Mouse (Mus musculus): ENCODE measurements around the gene Ahcyl2.

Gene Ahcyl2

GRCm38 (mm10) chr6:29850747-29851146, 82.9 kb downstream of the Ahcyl2 start:
- no peak for DNase-seq (ENCODE audit: low read depth, low spot score)

- no peak for DNase-seq (ENCODE audit: low read depth, low spot score)
Observed at GRCm38 (mm10) chr6:29851873-29852272, 84.1 kb downstream of the Ahcyl2 start.

GRCm38 (mm10) chr6:29853213-29853899, 85.5 kb downstream of the Ahcyl2 start:
- DNase-seq (ENCODE audit: low read depth, low spot score): peak; percentile 75

GRCm38 (mm10) chr6:29853900-29854390, 86.1 kb downstream of the Ahcyl2 start:
- peak; percentile 34 for DNase-seq (ENCODE audit: low read depth, low spot score)

DNA sequence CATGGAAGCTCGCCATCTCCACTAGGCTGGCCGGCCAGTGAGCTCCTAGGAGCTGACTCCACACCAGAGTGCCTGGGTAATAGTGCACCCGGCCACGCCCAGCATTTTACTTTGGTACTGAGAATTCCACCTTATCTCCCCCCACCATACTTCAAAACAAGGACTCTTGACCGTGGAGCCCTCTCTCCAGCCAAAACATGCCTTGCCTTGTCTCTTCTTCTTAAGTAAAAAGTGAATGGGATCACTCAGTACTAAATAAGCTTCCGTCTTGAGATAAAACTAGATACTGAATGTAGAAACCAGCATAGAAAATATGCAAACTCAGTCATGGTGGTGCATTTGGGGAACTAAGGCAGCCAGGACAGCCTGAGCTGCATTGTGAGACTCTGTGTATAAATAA, 90.8 kb downstream of the Ahcyl2 start:
- no peak for DNase-seq (ENCODE audit: low read depth, low spot score)

DNA sequence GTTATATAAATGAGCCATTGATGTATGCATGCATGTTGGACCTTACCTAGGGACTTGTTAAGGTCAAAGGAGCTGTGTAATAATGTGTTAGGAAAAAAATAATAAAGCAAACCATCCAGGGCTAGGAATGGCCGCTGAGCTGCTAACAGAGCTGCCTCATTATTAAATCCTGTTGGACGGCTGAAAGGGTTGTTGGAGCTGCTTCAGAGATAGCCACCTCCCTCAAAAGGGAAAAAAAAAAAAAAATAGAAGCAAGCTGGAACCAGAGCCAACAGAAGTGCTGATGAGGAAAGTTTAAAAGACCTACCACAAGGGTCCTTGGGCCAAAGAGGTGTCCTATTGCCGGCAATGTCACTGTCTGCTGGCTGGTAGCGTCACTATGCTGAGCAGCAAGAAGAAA, 91.5 kb downstream of the Ahcyl2 start:
- no peak for DNase-seq (ENCODE audit: low read depth, low spot score)

- DNase-seq (ENCODE audit: low read depth, low spot score): peak; percentile 44
Observed at GRCm38 (mm10) chr6:29860238-29860637, 92.4 kb downstream of the Ahcyl2 start.

DNA sequence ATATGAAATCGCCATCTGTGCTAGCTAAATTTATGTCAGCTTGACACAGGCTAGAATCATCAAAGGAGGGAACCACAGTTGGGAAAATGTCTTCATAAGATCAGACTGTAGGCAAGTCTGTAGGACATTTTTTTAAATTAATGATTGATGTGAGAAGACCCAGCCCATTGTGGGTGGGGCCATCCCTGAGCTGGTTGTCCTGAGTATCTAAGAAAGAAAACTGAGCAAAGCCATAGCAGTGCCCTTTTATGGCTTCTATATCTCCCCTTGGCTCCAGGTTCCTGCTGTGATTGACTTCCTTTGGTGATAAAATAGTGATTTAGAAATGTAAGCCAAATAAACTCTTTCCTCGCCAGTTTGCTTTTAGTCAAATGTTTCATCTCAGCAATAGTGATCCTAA, 97.1 kb downstream of the Ahcyl2 start:
- no peak for DNase-seq (ENCODE audit: low read depth, low spot score)

GRCm38 (mm10) chr6:29866935-29867724, 99.3 kb downstream of the Ahcyl2 start:
- DNase-seq (ENCODE audit: low read depth, low spot score): no peak

GRCm38 (mm10) chr6:29868341-29868895, 100.6 kb downstream of the Ahcyl2 start:
- no peak for DNase-seq (ENCODE audit: low read depth, low spot score)

DNA sequence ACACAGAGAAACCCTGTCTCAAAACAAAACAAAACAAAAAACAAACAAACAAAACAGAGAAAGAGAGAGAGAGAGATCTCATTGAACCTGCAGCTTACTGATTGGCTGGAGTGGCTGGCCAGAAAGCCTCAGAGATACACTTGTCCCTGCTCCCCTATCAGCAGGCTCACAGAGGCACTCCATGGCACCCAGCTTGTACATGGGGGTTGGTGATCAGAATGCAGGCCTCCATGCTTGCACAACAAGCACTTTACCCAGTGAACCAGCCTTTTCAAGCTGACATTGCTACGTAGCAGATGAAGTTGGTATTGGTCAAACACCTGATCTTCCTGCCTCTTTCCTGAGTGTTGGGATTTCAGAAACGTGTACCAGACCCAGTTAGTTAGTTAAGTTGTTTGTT, 105.8 kb downstream of the Ahcyl2 start:
- no peak for DNase-seq (ENCODE audit: low read depth, low spot score)

DNA sequence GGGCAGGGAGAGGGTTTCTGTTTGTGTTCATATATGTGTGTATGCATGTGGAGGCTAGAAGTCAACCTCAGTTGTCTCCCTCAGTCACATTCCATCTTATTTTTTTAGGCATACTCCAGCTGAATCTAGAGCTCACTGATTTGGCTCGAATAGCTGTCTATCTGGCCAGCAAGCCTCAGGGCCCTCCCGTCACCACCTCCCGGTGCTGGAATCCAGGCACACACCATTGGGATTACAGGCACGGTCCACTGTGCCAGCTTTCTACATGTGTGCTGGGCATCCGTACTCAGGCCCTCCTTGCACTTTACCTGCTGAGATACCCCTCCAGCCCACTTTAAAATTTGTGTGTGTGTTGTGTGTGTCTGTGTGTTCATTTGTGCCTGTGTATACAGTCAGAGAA, 107.8 kb downstream of the Ahcyl2 start:
- no peak for DNase-seq (ENCODE audit: low read depth, low spot score)

- no peak for DNase-seq (ENCODE audit: low read depth, low spot score)
Observed at GRCm38 (mm10) chr6:29876782-29877181, 109.0 kb downstream of the Ahcyl2 start.

DNA sequence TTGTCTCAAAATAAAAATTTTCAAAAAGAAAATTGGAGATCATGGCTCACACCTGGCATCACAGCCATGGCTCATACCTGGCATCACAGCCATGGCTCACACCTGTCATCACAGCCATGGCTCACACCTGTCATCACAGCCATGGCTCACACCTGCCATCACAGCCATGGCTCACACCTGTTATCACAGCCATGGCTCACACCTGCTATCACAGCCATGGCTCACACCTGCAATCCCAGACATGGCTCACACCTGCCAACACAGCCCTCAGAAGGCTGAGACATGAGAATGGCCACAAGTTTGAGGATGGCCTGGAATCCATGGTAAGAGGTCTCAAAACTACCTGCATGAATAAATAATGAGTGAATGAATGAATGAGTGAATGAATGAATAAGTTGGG, 111.8 kb downstream of the Ahcyl2 start:
- no peak for DNase-seq (ENCODE audit: low read depth, low spot score)

GRCm38 (mm10) chr6:29880796-29881195, 113.0 kb downstream of the Ahcyl2 start:
- DNase-seq (ENCODE audit: low read depth, low spot score): no peak

- no peak for DNase-seq (ENCODE audit: low read depth, low spot score)
Observed at GRCm38 (mm10) chr6:29881936-29882335, 114.1 kb downstream of the Ahcyl2 start.

DNA sequence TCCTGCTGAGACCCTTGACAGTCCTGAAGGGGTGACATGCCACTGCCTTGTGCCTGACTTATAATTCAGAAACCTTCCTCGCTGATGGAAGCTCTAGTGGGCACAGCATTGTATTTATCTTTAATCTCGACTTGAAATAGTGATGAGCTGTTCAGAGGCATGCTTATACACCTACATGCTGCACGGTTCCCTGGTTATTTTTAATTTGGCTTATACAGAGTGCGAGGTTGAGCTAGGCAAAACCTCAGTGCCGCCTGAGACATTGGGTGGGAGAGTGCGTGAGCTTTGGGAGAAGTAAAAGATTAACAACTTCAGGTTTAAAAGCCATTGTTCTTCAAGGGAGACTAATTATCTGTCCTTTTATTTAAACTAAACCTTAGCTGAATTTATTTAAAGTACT, 115.1 kb downstream of the Ahcyl2 start:
- peak; percentile 75 for DNase-seq (ENCODE audit: low read depth, low spot score)

DNA sequence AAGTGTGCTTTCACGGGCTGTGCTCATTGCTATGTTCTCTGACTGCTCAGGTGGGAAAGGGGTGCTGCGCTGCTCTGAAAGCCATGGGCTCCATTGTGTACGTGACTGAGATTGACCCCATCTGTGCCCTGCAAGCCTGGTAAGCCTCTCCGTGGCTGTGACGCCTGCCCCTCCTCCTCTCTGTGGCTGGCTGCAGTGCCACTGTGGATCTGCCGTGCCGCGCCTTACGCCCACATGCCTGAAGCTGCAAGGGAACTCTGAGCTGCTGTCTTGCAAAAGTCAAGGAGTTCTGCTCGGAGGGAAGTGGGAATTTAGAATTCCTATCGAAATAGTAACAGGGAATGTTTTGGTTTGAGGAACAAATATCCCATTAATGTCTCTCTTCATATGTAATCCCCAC, 123.3 kb downstream of the Ahcyl2 start:
- DNase-seq (ENCODE audit: low read depth, low spot score): peak; percentile 86

- DNase-seq (ENCODE audit: low read depth, low spot score): no peak
Observed at GRCm38 (mm10) chr6:29896976-29897375, 129.2 kb downstream of the Ahcyl2 start.

GRCm38 (mm10) chr6:29901450-29901849, 133.6 kb downstream of the Ahcyl2 start:
- no peak for DNase-seq (ENCODE audit: low read depth, low spot score)

- no peak for DNase-seq (ENCODE audit: low read depth, low spot score)
Observed at GRCm38 (mm10) chr6:29902256-29902655, 134.4 kb downstream of the Ahcyl2 start.

GRCm38 (mm10) chr6:29903343-29903914, 135.6 kb downstream of the Ahcyl2 start:
- DNase-seq (ENCODE audit: low read depth, low spot score): peak; percentile 57

Data from brain, adult 2 months (tissue).